Mouse (Mus musculus) cerebellum, postnatal 25 days (tissue): Measurements from ENCODE around the gene Hnrnpf.
"Not testable (repeated sequence)": the region's sequence is repeated elsewhere in the genome, so short reads cannot be mapped to it uniquely, and the experiment has no call there.

ENCODE experiments used
- DNase-seq, 2 experiments: peaks; one replicate each; pipeline ENCODE4 v3.0.0; 2021; ENCODE audit warnings: mixed read lengths in 2 of 2

Hnrnpf gene

GRCm38 (mm10) chr6:117900126-117901080, at the start of gene Hnrnpf:
Gene Hnrnpf (plus strand): TSS chr6:117900324.
- no peak for DNase-seq

GRCm38 (mm10) chr6:117851747-117852146, 48.4 kb upstream of the Hnrnpf start:
- DNase-seq = no peak

GRCm38 (mm10) chr6:117857990-117858389, 42.1 kb upstream of the Hnrnpf start:
- DNase-seq = no peak

GRCm38 (mm10) chr6:117861848-117862247, 38.3 kb upstream of the Hnrnpf start, which contains the start of gene Zfp239:
Gene Zfp239 (plus strand): TSS chr6:117862100.
- DNase-seq = no peak

GRCm38 (mm10) chr6:117862465-117862864, 37.7 kb upstream of the Hnrnpf start:
- DNase-seq = no peak

GRCm38 (mm10) chr6:117862899-117863620, 37.1 kb upstream of the Hnrnpf start:
- peak; percentile 74 to 85 for DNase-seq

- no peak for DNase-seq
These were observed 36.4 kb upstream of the Hnrnpf start for GRCm38 (mm10) chr6:117863751-117864150.

GRCm38 (mm10) chr6:117868187-117868586, 31.9 kb upstream of the Hnrnpf start:
- no peak for DNase-seq

GRCm38 (mm10) chr6:117871034-117871433, 29.1 kb upstream of the Hnrnpf start:
- no peak for DNase-seq

- DNase-seq = not testable (repeated sequence)
These were observed 26.7 kb upstream of the Hnrnpf start for GRCm38 (mm10) chr6:117873450-117873849.

- no peak for DNase-seq
These were observed 25.4 kb upstream of the Hnrnpf start for GRCm38 (mm10) chr6:117874621-117875281.

GRCm38 (mm10) chr6:117878700-117879407, 21.3 kb upstream of the Hnrnpf start:
- peak in 1 of 2 experiments; percentile 88 for DNase-seq

- peak; percentile 100 for DNase-seq
These were observed 20.6 kb upstream of the Hnrnpf start for GRCm38 (mm10) chr6:117879408-117880115.

- no peak for DNase-seq
These were observed 19.7 kb upstream of the Hnrnpf start for GRCm38 (mm10) chr6:117880394-117880838.

- peak in 1 of 2 experiments; percentile 6 for DNase-seq
These were observed 18.9 kb upstream of the Hnrnpf start for GRCm38 (mm10) chr6:117881229-117881628.

- no peak for DNase-seq
These were observed 18.1 kb upstream of the Hnrnpf start for GRCm38 (mm10) chr6:117881997-117882396.

- no peak for DNase-seq
These were observed 14.2 kb upstream of the Hnrnpf start for GRCm38 (mm10) chr6:117885943-117886342.

- no peak for DNase-seq
These were observed 12.1 kb upstream of the Hnrnpf start for GRCm38 (mm10) chr6:117888032-117888431.

GRCm38 (mm10) chr6:117888642-117889096, 11.5 kb upstream of the Hnrnpf start:
- DNase-seq = no peak

GRCm38 (mm10) chr6:117890257-117890656, 9.9 kb upstream of the Hnrnpf start:
- no peak for DNase-seq

GRCm38 (mm10) chr6:117891369-117892160, 8.6 kb upstream of the Hnrnpf start:
- DNase-seq = no peak
